Mouse (Mus musculus): ENCODE data around the gene Arhgap32. TPM values are rescaled to one million over a fixed set of nuclear protein-coding genes. Genes with fewer than 3 reads are reported as not detected.

Gene Arhgap32
- polyA plus RNA-seq, 1 experiment from 2014 or later: 4.2 TPM

GRCm38 (mm10) chr9:32223739-32224529, 108.0 kb downstream of the Arhgap32 start:
- H3K4me1 ChIP-seq: peaks cover 24% of the 10 kb centered on the region
- DNase-seq (ENCODE audit: low spot score): no peak
- H3K4me3 ChIP-seq: no peak overlapping the region
- no peaks in the 10 kb centered on the region for H3K27me3 ChIP-seq (ENCODE audit: low read depth, poor library complexity, severe bottlenecking)
- H3K9me3 ChIP-seq (replicated peaks): no peaks in the 10 kb centered on the region
- H3K27ac ChIP-seq (replicated peaks): no peak overlapping the region
- no peaks in the 10 kb centered on the region for H3K36me3 ChIP-seq
- 30% methylated on average over 5 of the region's 5 CpGs for WGBS

- H3K4me1 ChIP-seq: peaks cover 24% of the 10 kb centered on the region
- no peak for DNase-seq (ENCODE audit: low spot score)
- H3K9me3 ChIP-seq (replicated peaks): no peaks in the 10 kb centered on the region
- H3K27ac ChIP-seq (replicated peaks): no peak overlapping the region
- H3K27me3 ChIP-seq (ENCODE audit: low read depth, poor library complexity, severe bottlenecking): no peaks in the 10 kb centered on the region
- no peaks in the 10 kb centered on the region for H3K36me3 ChIP-seq
- H3K4me3 ChIP-seq: no peak overlapping the region
- 72% methylated on average over 4 of the region's 4 CpGs for WGBS
Measured at GRCm38 (mm10) chr9:32224937-32225336, 109.0 kb downstream of the Arhgap32 start.

GRCm38 (mm10) chr9:32225584-32225983, 109.6 kb downstream of the Arhgap32 start:
- no peak for DNase-seq (ENCODE audit: low spot score)
- WGBS: 80% methylated on average over 1 of the region's 1 CpGs
- Histone ChIP-seq H3K27me3 (ENCODE audit: low read depth, poor library complexity, severe bottlenecking) (no peaks in the 10 kb centered on the region), H3K36me3 (no peaks in the 10 kb centered on the region), H3K27ac (replicated peaks) (no peak overlapping the region), H3K9me3 (replicated peaks) (no peaks in the 10 kb centered on the region), H3K4me1 (peaks cover 24% of the 10 kb centered on the region), H3K4me3 (no peak overlapping the region)

GRCm38 (mm10) chr9:32227034-32227433, 111.1 kb downstream of the Arhgap32 start:
- no peak overlapping the region for H3K4me3 ChIP-seq
- no peak overlapping the region for H3K27ac ChIP-seq (replicated peaks)
- H3K4me1 ChIP-seq: peaks cover 19% of the 10 kb centered on the region
- no peaks in the 10 kb centered on the region for H3K27me3 ChIP-seq (ENCODE audit: low read depth, poor library complexity, severe bottlenecking)
- DNase-seq (ENCODE audit: low spot score): no peak
- H3K9me3 ChIP-seq (replicated peaks): no peaks in the 10 kb centered on the region
- H3K36me3 ChIP-seq: no peaks in the 10 kb centered on the region
- WGBS: 86% methylated on average over 2 of the region's 2 CpGs

GRCm38 (mm10) chr9:32233593-32233992, 117.7 kb downstream of the Arhgap32 start:
- no peaks in the 10 kb centered on the region for H3K36me3 ChIP-seq
- no peak for DNase-seq (ENCODE audit: low spot score)
- 87% methylated on average over 4 of the region's 4 CpGs for WGBS
- no peaks in the 10 kb centered on the region for H3K9me3 ChIP-seq (replicated peaks)
- H3K4me3 ChIP-seq: no peak overlapping the region
- no peaks in the 10 kb centered on the region for H3K4me1 ChIP-seq
- no peak overlapping the region for H3K27ac ChIP-seq (replicated peaks)
- H3K27me3 ChIP-seq (ENCODE audit: low read depth, poor library complexity, severe bottlenecking): no peaks in the 10 kb centered on the region

- Histone ChIP-seq H3K9me3 (replicated peaks) (no peaks in the 10 kb centered on the region), H3K4me1 (no peaks in the 10 kb centered on the region), H3K27ac (replicated peaks) (no peak overlapping the region), H3K36me3 (peaks cover 7% of the 10 kb centered on the region; the same call in 1 of the 2 replicates), H3K4me3 (no peak overlapping the region), H3K27me3 (ENCODE audit: low read depth, poor library complexity, severe bottlenecking) (no peaks in the 10 kb centered on the region)
- WGBS: 89% methylated on average over 3 of the region's 3 CpGs
- DNase-seq (ENCODE audit: low spot score): no peak
Measured at GRCm38 (mm10) chr9:32234767-32235489, 119.0 kb downstream of the Arhgap32 start.

GRCm38 (mm10) chr9:32238899-32239298, 123.0 kb downstream of the Arhgap32 start:
- Histone ChIP-seq H3K4me1 (no peaks in the 10 kb centered on the region), H3K27ac (replicated peaks) (no peak overlapping the region), H3K36me3 (peaks cover 11% of the 10 kb centered on the region; the same call in 1 of the 2 replicates), H3K9me3 (replicated peaks) (no peaks in the 10 kb centered on the region), H3K27me3 (ENCODE audit: low read depth, poor library complexity, severe bottlenecking) (no peaks in the 10 kb centered on the region), H3K4me3 (no peak overlapping the region)
- 89% methylated on average over 10 of the region's 10 CpGs for WGBS
- no peak for DNase-seq (ENCODE audit: low spot score)

GRCm38 (mm10) chr9:32239427-32239826, 123.5 kb downstream of the Arhgap32 start:
- H3K27me3 ChIP-seq (ENCODE audit: low read depth, poor library complexity, severe bottlenecking): no peaks in the 10 kb centered on the region
- no peak for DNase-seq (ENCODE audit: low spot score)
- no peak overlapping the region for H3K4me3 ChIP-seq
- no peak overlapping the region for H3K27ac ChIP-seq (replicated peaks)
- peaks cover 11% of the 10 kb centered on the region; the same call in 1 of the 2 replicates for H3K36me3 ChIP-seq
- H3K4me1 ChIP-seq: no peaks in the 10 kb centered on the region
- H3K9me3 ChIP-seq (replicated peaks): no peaks in the 10 kb centered on the region
- 94% methylated on average over 10 of the region's 10 CpGs for WGBS

- H3K9me3 ChIP-seq (replicated peaks): no peaks in the 10 kb centered on the region
- 93% methylated on average over 5 of the region's 5 CpGs for WGBS
Measured at GRCm38 (mm10) chr9:32240449-32240848, 124.5 kb downstream of the Arhgap32 start.

GRCm38 (mm10) chr9:32241637-32242199, 125.8 kb downstream of the Arhgap32 start:
- 94% methylated on average over 9 of the region's 9 CpGs for WGBS
- Histone ChIP-seq H3K9me3 (replicated peaks) (no peaks in the 10 kb centered on the region), H3K4me3 (no peak overlapping the region), H3K27ac (replicated peaks) (no peak overlapping the region), H3K27me3 (ENCODE audit: low read depth, poor library complexity, severe bottlenecking) (no peaks in the 10 kb centered on the region), H3K36me3 (peaks cover 16% of the 10 kb centered on the region), H3K4me1 (peaks cover 4% of the 10 kb centered on the region; the same call in 1 of the 2 replicates)
- no peak for DNase-seq (ENCODE audit: low spot score)

More at GRCm38 (mm10) chr9:32240449-32240848, 124.5 kb downstream of the Arhgap32 start:
- Histone ChIP-seq H3K27ac (replicated peaks) (no peak overlapping the region), H3K36me3 (peaks cover 11% of the 10 kb centered on the region; the same call in 1 of the 2 replicates), H3K4me1 (no peaks in the 10 kb centered on the region), H3K4me3 (no peak overlapping the region), H3K27me3 (ENCODE audit: low read depth, poor library complexity, severe bottlenecking) (no peaks in the 10 kb centered on the region)
- DNase-seq (ENCODE audit: low spot score): no peak

- DNase-seq (ENCODE audit: low spot score): no peak
- no peak overlapping the region for H3K4me3 ChIP-seq
- WGBS: 86% methylated on average over 2 of the region's 2 CpGs
- H3K4me1 ChIP-seq: peaks cover 4% of the 10 kb centered on the region; the same call in 1 of the 2 replicates
- H3K27ac ChIP-seq (replicated peaks): no peak overlapping the region
- no peaks in the 10 kb centered on the region for H3K9me3 ChIP-seq (replicated peaks)
- H3K36me3 ChIP-seq: peaks cover 29% of the 10 kb centered on the region
- no peaks in the 10 kb centered on the region for H3K27me3 ChIP-seq (ENCODE audit: low read depth, poor library complexity, severe bottlenecking)
Measured at GRCm38 (mm10) chr9:32242921-32243617, 127.1 kb downstream of the Arhgap32 start.

GRCm38 (mm10) chr9:32245237-32245636, 129.3 kb downstream of the Arhgap32 start:
- peaks cover 4% of the 10 kb centered on the region; the same call in 1 of the 2 replicates for H3K4me1 ChIP-seq
- peaks cover 41% of the 10 kb centered on the region for H3K36me3 ChIP-seq
- H3K4me3 ChIP-seq: no peak overlapping the region
- H3K27me3 ChIP-seq (ENCODE audit: low read depth, poor library complexity, severe bottlenecking): no peaks in the 10 kb centered on the region
- no peaks in the 10 kb centered on the region for H3K9me3 ChIP-seq (replicated peaks)
- 91% methylated on average over 3 of the region's 3 CpGs for WGBS
- no peak for DNase-seq (ENCODE audit: low spot score)
- H3K27ac ChIP-seq (replicated peaks): no peak overlapping the region

Data from midbrain, embryonic 10.5 days (tissue).